Mouse (Mus musculus) lung, postnatal 10 days (tissue): ENCODE measurements at regions not wholly inside any gene's neighbourhood (a gene's known extent, or its start where the extent isn't known, plus 50 kb on each side); places are given as distances from the start of the nearest gene placed in this dataset.
"Not testable (repeated sequence)": the region's sequence is repeated elsewhere in the genome, so short reads cannot be mapped to it uniquely, and the experiment has no call there.

ENCODE experiments used
- DNase-seq: peaks from one replicate; pipeline ENCODE4 v3.0.0; 2021

- no peak for DNase-seq
Measured at GRCm38 (mm10) chr5:148820476-148820875, 108.6 kb downstream of the Katnal1 start.

GRCm38 (mm10) chr5:148819423-148819822, 109.7 kb downstream of the Katnal1 start:
- peak; percentile 39 for DNase-seq

GRCm38 (mm10) chr5:148818746-148819145, 110.4 kb downstream of the Katnal1 start:
- no peak for DNase-seq

- no peak for DNase-seq
Measured at GRCm38 (mm10) chr5:148812840-148813239, 116.3 kb downstream of the Katnal1 start.

- DNase-seq, result peak; percentile 83
Measured at GRCm38 (mm10) chr5:148812016-148812415, 117.1 kb downstream of the Katnal1 start.

- no peak for DNase-seq
Measured at GRCm38 (mm10) chr5:148809485-148809884, 119.6 kb downstream of the Katnal1 start.

- no peak for DNase-seq
Measured at GRCm38 (mm10) chr5:148809055-148809454, 120.1 kb downstream of the Katnal1 start.

GRCm38 (mm10) chr5:148808426-148808825, 120.7 kb downstream of the Katnal1 start:
- DNase-seq, result peak; percentile 77

- DNase-seq, result no peak
Measured at GRCm38 (mm10) chr5:148807612-148808011, 121.5 kb downstream of the Katnal1 start.

- DNase-seq, result no peak
Measured at GRCm38 (mm10) chr5:148805030-148805429, 124.1 kb downstream of the Katnal1 start.

- DNase-seq, result no peak
Measured at GRCm38 (mm10) chr5:148803772-148804171, 125.3 kb downstream of the Katnal1 start.

- DNase-seq, result no peak
Measured at GRCm38 (mm10) chr5:148802720-148803119, 126.4 kb downstream of the Katnal1 start.

GRCm38 (mm10) chr5:148798541-148798940, 130.6 kb downstream of the Katnal1 start:
- DNase-seq, result peak; percentile 72

GRCm38 (mm10) chr5:148796072-148796471, 133.0 kb downstream of the Katnal1 start:
- peak; percentile 73 for DNase-seq

- peak; percentile 77 for DNase-seq
Measured at GRCm38 (mm10) chr5:148794465-148794864, 134.7 kb downstream of the Katnal1 start.

- DNase-seq, result peak; percentile 93
Measured at GRCm38 (mm10) chr5:148792736-148793440, 136.2 kb downstream of the Katnal1 start.

- no peak for DNase-seq
Measured at GRCm38 (mm10) chr5:148791651-148792050, 137.5 kb downstream of the Katnal1 start.

- not testable (repeated sequence) for DNase-seq
Measured at GRCm38 (mm10) chr5:148790343-148790742, 138.8 kb downstream of the Katnal1 start.

- no peak for DNase-seq
Measured at GRCm38 (mm10) chr5:148789823-148790222, 139.3 kb downstream of the Katnal1 start.

GRCm38 (mm10) chr5:148789147-148789566, 140.0 kb downstream of the Katnal1 start:
- peak; percentile 42 for DNase-seq

GRCm38 (mm10) chr5:148788690-148789089, 140.4 kb downstream of the Katnal1 start:
- DNase-seq, result no peak

- peak; percentile 82 for DNase-seq
Measured at GRCm38 (mm10) chr5:148787270-148787669, 141.8 kb downstream of the Katnal1 start.

- not testable (repeated sequence) for DNase-seq
Measured at GRCm38 (mm10) chr5:148781076-148781475, 148.0 kb downstream of the Katnal1 start.

GRCm38 (mm10) chr5:148776796-148777659, 152.1 kb downstream of the Katnal1 start:
- no peak for DNase-seq
